Mouse (Mus musculus) central nervous system, embryonic 11.5 days (tissue): Measurements from ENCODE around the gene Macf1. TPM values are rescaled to one million over a fixed set of nuclear protein-coding genes. Genes with fewer than 3 reads are reported as not detected.

ENCODE experiments used
- polyA plus RNA-seq: library from polyadenylated mRNA; depleted of rRNA; stranded (reverse); fragments of >200 nt; gene quantifications from 2 replicates; pipeline ENCODE4 v1.2.3, GENCODE M21; 2012; rRNA removed

Gene Macf1
- 114 and 124 TPM in 2 replicates for polyA plus RNA-seq

GRCm38 (mm10) chr4:123684260-123684659 is at the start of gene Macf1:
TSS of gene Macf1 (minus strand) at chr4:123684360.

DNA sequence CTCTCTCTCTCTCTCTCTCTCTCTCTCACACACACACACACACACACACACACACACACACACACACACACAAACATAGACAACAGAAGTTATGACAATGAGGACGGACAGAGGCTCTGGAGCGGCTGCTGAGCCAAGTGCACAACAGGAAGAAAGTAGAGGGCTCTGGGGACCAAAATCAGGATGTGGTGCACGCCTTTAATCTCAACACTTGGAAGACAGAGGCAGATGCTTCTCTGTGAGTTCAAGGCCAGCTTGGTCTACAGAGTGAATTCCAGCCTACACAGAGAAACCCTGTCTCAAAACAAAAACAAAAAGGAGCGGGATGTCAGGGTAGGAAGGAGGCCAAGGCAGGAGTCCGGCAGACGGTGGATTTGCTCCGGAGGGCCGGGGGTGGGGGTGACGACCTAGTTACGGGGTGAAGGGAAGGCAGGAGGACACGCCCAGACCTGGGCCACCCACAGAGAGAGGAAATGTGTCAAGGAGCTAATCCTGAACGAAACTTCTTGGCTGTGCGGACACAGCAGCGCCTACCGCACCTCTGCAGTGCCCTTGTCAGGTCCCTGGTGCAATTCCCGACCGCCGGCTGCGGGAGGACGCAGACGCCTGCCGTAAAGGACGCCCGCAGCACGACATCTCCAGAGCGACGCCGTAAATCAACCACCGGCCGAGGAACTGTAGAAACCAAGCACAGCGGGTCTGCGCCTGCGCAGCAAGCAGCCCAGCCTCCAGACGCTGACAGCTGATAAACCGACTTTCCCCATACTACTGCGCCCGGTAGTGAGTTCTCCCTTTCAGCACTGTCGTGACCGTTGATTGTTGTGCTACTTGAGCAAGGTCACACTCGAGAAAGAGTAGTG is 33.6 kb upstream of the Macf1 start, which contains the start of gene Ndufs5:
Ndufs5 (minus strand) TSS at position 629 of the 860 bp plus-strand sequence.

GRCm38 (mm10) chr4:123342642-123343470 is 341.3 kb downstream of the Macf1 start, which contains the start of gene Bmp8a:
TSS of gene Bmp8a (minus strand) at chr4:123343252.

DNA sequence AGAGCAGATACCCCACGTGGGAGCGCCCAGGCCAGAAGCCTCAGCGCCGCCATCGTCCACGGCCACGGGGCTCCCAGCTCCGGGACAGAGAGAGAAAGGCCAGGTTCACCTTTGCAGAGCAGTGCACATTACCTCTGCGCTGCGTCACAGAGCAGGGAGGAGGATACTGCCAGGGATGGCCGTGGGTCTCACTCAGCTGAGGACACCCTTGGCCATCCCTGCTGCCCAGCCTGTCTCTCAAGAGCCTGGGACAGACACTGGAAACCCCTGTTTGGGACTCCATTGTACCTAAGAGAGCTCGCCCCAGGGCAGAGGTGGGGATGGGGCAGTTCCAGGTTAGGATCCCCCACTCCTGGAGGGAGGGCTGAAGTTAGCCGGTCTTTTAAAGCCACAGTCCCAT is 360.6 kb downstream of the Macf1 start, which contains the start of gene Oxct2a:
Oxct2a (minus strand) TSS at position 101 of the 400 bp plus-strand sequence.

Other genes with a start within 250 kb of the Macf1 start
- gene Ndufs5, start 33.8 kb upstream of the Macf1 start, polyA plus RNA-seq = 262 and 569 TPM in 2 replicates
- 53.2 and 55.6 TPM in 2 replicates for gene Akirin1, start 66.0 kb upstream of the Macf1 start, polyA plus RNA-seq
- 1.0 and 1.2 TPM in 2 replicates for gene Rhbdl2, start 103.5 kb upstream of the Macf1 start, polyA plus RNA-seq
- not detected in 2 replicates for gene 4933427I04Rik, start 175.3 kb upstream of the Macf1 start, polyA plus RNA-seq
- gene Mycbp, start 220.5 kb upstream of the Macf1 start, polyA plus RNA-seq = 19.2 and 25.1 TPM in 2 replicates
- 44.7 and 54.1 TPM in 2 replicates for gene Rragc, start 233.1 kb upstream of the Macf1 start, polyA plus RNA-seq
- gene 4930535I16Rik, start 233.7 kb upstream of the Macf1 start, polyA plus RNA-seq = 0.12 TPM in 1 of 2 replicates, not detected in the other